Mouse (Mus musculus): Measurements from ENCODE around the gene Ntn1. TPM values are rescaled to one million over a fixed set of nuclear protein-coding genes. Genes with fewer than 3 reads are reported as not detected.

Gene Ntn1
- polyA plus RNA-seq, 1 experiment: 23.7 TPM

DNA sequence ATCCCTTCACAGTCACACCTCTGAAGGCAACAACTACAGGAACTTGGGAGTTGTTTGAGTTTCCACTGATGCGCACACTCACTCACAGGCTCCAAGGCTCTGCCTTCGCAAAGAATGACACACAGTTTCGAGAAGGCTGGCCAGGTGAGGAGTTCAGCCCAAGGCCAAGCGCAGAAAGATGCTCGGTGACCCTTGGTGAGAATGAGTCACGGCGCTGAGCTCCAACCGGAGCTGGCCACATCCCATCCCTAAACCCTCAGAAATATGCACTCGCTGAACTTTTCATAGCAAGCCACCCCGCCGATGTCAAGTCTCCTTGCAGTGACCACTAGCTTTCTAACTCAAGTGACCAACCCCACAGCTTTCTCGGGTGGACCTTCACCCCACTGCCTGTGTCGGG, 60.8 kb downstream of the Ntn1 start:
- Histone ChIP-seq H3K27ac (ENCODE audit: insufficient read depth, low read depth, low read length) (no peak overlapping the region), H3K27me3 (ENCODE audit: control insufficient read depth, insufficient read depth, low read length) (no peaks in the 10 kb centered on the region), H3K36me3 (ENCODE audit: control insufficient read depth, insufficient read depth, low read length) (no peaks in the 10 kb centered on the region), H3K4me1 (ENCODE audit: control insufficient read depth, insufficient read depth, insufficient read length, low read length) (no peaks in the 10 kb centered on the region), H3K4me3 (ENCODE audit: low read depth, low read length) (no peak overlapping the region)
- TF ChIP-seq CTCF (IDR thresholded peaks at IDR 0.05; ENCODE audit: extremely low read depth, insufficient read length, insufficient replicate concordance, low read depth, low read length) (no peak), POLR2A (IDR thresholded peaks at IDR 0.05; ENCODE audit: low read depth, low read length) (no peak)
- WGBS: 87% methylated on average over 13 of the region's 13 CpGs

DNA sequence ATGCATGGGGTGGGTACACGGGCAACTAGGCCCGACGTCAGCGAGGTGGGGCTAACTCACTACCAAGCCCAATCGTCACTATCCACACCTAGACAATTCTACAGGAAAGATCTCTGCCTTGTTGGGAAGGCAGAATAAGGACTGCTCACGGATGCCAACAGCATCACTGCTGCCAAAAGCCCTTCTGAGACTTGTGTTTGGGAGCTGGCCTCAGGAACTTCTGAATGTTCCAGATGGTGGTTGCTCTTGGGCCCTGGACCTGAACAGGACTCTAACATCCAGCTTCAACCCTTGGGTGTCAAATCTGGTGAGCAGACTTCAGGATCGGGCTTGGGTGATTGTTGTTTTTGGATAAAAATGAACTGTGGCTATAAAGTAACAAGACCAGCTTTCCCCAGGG, 61.3 kb downstream of the Ntn1 start:
- no peak overlapping the region for H3K4me3 ChIP-seq (ENCODE audit: low read depth, low read length)
- no peaks in the 10 kb centered on the region for H3K36me3 ChIP-seq (ENCODE audit: control insufficient read depth, insufficient read depth, low read length)
- H3K27me3 ChIP-seq (ENCODE audit: control insufficient read depth, insufficient read depth, low read length): no peaks in the 10 kb centered on the region
- no peak for TF ChIP-seq CTCF (IDR thresholded peaks at IDR 0.05; ENCODE audit: extremely low read depth, insufficient read length, insufficient replicate concordance, low read depth, low read length)
- TF ChIP-seq POLR2A (IDR thresholded peaks at IDR 0.05; ENCODE audit: low read depth, low read length): no peak
- 90% methylated on average over 7 of the region's 7 CpGs for WGBS
- no peaks in the 10 kb centered on the region for H3K4me1 ChIP-seq (ENCODE audit: control insufficient read depth, insufficient read depth, insufficient read length, low read length)
- H3K27ac ChIP-seq (ENCODE audit: insufficient read depth, low read depth, low read length): no peak overlapping the region

DNA sequence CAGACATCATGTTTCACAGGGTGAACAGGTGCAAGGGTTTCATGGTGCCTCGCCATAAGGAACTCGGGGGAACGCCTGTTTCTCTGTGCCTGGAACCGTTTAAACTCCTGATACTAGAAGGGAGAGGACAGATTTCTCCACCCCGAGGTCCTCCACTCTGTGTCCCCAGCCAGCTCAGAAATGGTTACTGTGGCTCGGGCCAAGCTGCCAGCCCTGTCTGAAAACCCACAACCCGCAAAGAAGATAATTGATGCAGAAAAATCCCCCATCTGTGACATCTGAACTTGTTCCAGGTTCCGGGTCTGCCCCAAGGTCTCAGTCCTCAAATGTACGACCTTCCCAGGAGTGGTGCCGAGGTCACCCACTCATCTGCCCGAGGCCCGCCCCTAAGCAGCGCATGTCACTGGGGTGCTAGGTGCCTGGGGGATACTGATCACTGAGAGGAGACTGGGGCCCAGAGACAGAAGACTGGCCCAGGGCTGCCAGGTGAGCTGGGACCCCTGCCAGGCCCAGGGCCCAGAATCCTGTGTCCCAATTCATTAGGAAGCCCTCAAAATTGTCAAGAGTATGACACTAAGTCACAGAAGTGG, 68.9 kb downstream of the Ntn1 start:
- TF ChIP-seq POLR2A (IDR thresholded peaks at IDR 0.05; ENCODE audit: low read depth, low read length): no peak
- no peak for TF ChIP-seq CTCF (IDR thresholded peaks at IDR 0.05; ENCODE audit: extremely low read depth, insufficient read length, insufficient replicate concordance, low read depth, low read length)
- 84% methylated on average over 13 of the region's 13 CpGs for WGBS
- no peak overlapping the region for H3K27ac ChIP-seq (ENCODE audit: insufficient read depth, low read depth, low read length)

DNA sequence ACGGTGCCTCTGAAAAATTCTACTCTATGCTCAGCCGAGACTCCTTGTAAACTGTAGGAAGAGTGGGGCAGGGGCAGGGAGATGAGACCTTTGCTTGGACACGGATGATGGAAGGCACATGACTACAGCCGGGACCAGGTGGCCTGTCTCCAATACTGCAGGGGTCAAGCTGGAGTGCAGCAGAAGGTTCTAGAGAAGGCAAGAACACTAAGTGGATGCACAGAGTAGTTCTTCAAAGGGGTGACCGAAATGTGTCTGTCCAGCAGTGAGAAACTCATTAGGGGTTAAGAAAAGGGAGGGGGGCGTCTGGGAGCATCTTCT, 69.5 kb downstream of the Ntn1 start:
- no peaks in the 10 kb centered on the region for H3K4me1 ChIP-seq (ENCODE audit: control insufficient read depth, insufficient read depth, insufficient read length, low read length)
- no peak overlapping the region for H3K27ac ChIP-seq (ENCODE audit: insufficient read depth, low read depth, low read length)
- H3K36me3 ChIP-seq (ENCODE audit: control insufficient read depth, insufficient read depth, low read length): no peaks in the 10 kb centered on the region
- no peak overlapping the region for H3K4me3 ChIP-seq (ENCODE audit: low read depth, low read length)
- WGBS: 73% methylated on average over 6 of the region's 6 CpGs
- TF ChIP-seq CTCF (IDR thresholded peaks at IDR 0.05; ENCODE audit: extremely low read depth, insufficient read length, insufficient replicate concordance, low read depth, low read length): no peak
- H3K27me3 ChIP-seq (ENCODE audit: control insufficient read depth, insufficient read depth, low read length): no peaks in the 10 kb centered on the region

More for the DNA sequence above, 68.9 kb downstream of the Ntn1 start:
- H3K4me1 ChIP-seq (ENCODE audit: control insufficient read depth, insufficient read depth, insufficient read length, low read length): no peaks in the 10 kb centered on the region
- H3K27me3 ChIP-seq (ENCODE audit: control insufficient read depth, insufficient read depth, low read length): no peaks in the 10 kb centered on the region
- H3K4me3 ChIP-seq (ENCODE audit: low read depth, low read length): no peak overlapping the region
- no peaks in the 10 kb centered on the region for H3K36me3 ChIP-seq (ENCODE audit: control insufficient read depth, insufficient read depth, low read length)

DNA sequence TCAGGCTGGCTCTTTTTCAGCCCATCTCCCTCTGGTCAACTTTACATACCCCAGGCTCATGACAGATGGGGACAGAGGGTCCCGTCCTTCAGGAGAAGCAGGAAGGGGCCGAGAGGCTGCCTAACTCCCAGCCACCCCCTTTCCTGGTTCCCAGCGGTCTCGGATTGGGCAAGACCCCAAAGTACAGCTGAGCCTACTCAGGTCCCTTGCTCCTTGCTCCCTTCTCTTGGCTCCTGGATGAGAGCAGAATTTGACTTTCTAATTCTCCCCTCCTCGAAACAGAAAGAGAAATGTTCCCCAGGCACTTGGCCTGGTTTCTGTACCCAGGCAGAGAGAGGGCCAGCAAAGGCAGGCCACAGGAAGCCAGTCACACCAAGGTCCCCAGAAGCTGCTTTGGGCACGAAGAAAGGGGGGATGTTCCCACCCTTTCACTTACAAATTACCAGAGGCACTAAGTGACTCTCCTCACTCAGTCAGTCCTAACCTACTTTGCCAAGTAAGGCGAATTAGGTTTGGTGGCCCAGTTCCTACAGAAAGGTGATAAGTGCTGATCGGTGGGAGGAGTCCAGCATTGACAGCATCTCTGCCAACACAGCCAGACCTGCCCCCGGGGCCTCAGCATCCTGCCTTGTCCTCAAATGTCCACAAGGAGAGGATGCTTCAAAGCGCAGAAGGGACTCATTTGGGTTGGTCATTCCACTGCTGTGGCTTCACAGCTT, 70.1 kb downstream of the Ntn1 start:
- no peaks in the 10 kb centered on the region for H3K4me1 ChIP-seq (ENCODE audit: control insufficient read depth, insufficient read depth, insufficient read length, low read length)
- WGBS: 64% methylated on average over 10 of the region's 10 CpGs

DNA sequence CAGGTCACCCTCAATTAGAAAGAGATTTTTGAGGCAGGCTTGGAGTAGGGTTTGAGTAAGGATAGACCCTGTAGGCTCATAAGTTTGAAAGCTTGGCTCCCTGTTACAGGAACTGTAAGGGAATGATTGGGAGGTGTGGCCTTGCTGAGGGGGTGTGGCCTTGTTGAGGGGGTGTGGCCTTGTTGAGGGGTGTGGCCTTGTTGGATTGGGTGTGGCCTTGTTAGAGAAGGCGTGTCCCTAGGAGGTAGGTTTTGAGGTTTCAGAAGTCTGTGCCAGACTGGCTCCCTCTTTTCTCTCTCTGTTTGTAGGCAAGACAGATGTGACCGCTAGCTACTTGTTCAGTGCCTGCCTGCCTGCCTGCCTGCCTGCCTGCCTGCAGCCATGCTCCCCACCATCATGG, 75.8 kb downstream of the Ntn1 start:
- TF ChIP-seq POLR2A (IDR thresholded peaks at IDR 0.05; ENCODE audit: low read depth, low read length): no peak
- no peak for TF ChIP-seq CTCF (IDR thresholded peaks at IDR 0.05; ENCODE audit: extremely low read depth, insufficient read length, insufficient replicate concordance, low read depth, low read length)
- H3K4me3 ChIP-seq (ENCODE audit: low read depth, low read length): no peak overlapping the region
- no peaks in the 10 kb centered on the region for H3K27me3 ChIP-seq (ENCODE audit: control insufficient read depth, insufficient read depth, low read length)
- no peaks in the 10 kb centered on the region for H3K4me1 ChIP-seq (ENCODE audit: control insufficient read depth, insufficient read depth, insufficient read length, low read length)
- H3K36me3 ChIP-seq (ENCODE audit: control insufficient read depth, insufficient read depth, low read length): no peaks in the 10 kb centered on the region
- 78% methylated on average over 2 of the region's 2 CpGs for WGBS
- no peak overlapping the region for H3K27ac ChIP-seq (ENCODE audit: insufficient read depth, low read depth, low read length)

More for the DNA sequence above, 70.1 kb downstream of the Ntn1 start:
- Histone ChIP-seq H3K27me3 (ENCODE audit: control insufficient read depth, insufficient read depth, low read length) (no peaks in the 10 kb centered on the region), H3K27ac (ENCODE audit: insufficient read depth, low read depth, low read length) (no peak overlapping the region), H3K36me3 (ENCODE audit: control insufficient read depth, insufficient read depth, low read length) (no peaks in the 10 kb centered on the region), H3K4me3 (ENCODE audit: low read depth, low read length) (no peak overlapping the region)
- TF ChIP-seq POLR2A (IDR thresholded peaks at IDR 0.05; ENCODE audit: low read depth, low read length): no peak

DNA sequence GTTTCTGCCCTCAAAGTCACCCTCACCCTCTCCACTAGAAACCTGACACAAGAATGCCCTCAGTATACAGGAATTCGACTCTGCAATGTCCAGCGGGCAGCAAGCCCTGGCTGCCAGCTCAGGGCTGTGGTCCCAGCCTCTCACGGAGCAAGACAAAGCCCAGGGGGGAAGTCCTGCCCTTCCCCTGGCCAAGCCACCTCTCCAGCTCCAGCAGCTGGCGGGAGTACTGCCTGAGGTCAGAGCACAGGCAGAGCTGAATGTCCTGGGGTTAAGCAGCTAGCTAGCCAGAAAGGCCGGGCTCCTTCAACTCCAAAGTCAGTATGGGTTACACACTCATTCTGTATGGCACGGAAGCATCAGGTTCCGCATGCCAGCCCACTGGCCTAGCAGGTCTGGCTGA, 79.2 kb downstream of the Ntn1 start:
- H3K27me3 ChIP-seq (ENCODE audit: control insufficient read depth, insufficient read depth, low read length): no peaks in the 10 kb centered on the region
- 63% methylated on average over 7 of the region's 7 CpGs for WGBS
- H3K4me1 ChIP-seq (ENCODE audit: control insufficient read depth, insufficient read depth, insufficient read length, low read length): no peaks in the 10 kb centered on the region
- no peaks in the 10 kb centered on the region for H3K36me3 ChIP-seq (ENCODE audit: control insufficient read depth, insufficient read depth, low read length)
- no peak overlapping the region for H3K4me3 ChIP-seq (ENCODE audit: low read depth, low read length)
- H3K27ac ChIP-seq (ENCODE audit: insufficient read depth, low read depth, low read length): no peak overlapping the region
- TF ChIP-seq POLR2A (IDR thresholded peaks at IDR 0.05; ENCODE audit: low read depth, low read length) (no peak), CTCF (IDR thresholded peaks at IDR 0.05; ENCODE audit: extremely low read depth, insufficient read length, insufficient replicate concordance, low read depth, low read length) (no peak)

All from small intestine, adult 2 months (tissue).